Mouse (Mus musculus) ES-E14 (cell line): ENCODE results near the gene Pola1. TPM values are rescaled to one million over a fixed set of nuclear protein-coding genes. Genes with fewer than 3 reads are reported as not detected.

Source experiments
- DNase-seq: peaks from one replicate; pipeline ENCODE4 v3.0.0-alpha.2; 2013; ENCODE audit warnings: low read depth, low spot score
- H3K27ac ChIP-seq: 2 replicates; pipeline ENCODE4 v1.5.1; 2012; ENCODE audit warnings: low read depth, mild to moderate bottlenecking, low read length, moderate library complexity, mixed read lengths; ENCODE audit not compliant: poor library complexity, insufficient read depth, severe bottlenecking
- H3K36me3 ChIP-seq: 2 replicates; pipeline ENCODE4 v1.6.1; 2012; ENCODE audit warnings: mild to moderate bottlenecking, low read length, moderate library complexity, mixed read lengths; ENCODE audit not compliant: control insufficient read depth, poor library complexity, insufficient read depth, severe bottlenecking
- H3K4me1 ChIP-seq, 2 experiments: fragments of 150-350 bp in 1 of 2; sonication (generic) in 1 of 2; 2 replicates each; pipeline ENCODE4 v1.6.1; 2012; ENCODE audit warnings: low read length in 2 of 2, mild to moderate bottlenecking in 1 of 2, mixed read lengths in 1 of 2; ENCODE audit not compliant: control insufficient read depth in 2 of 2, insufficient read depth in 2 of 2, poor library complexity in 1 of 2
- H3K4me3 ChIP-seq, 2 experiments: fragments of 150-350 bp in 1 of 2; sonication (generic) in 1 of 2; 2 replicates each; pipeline ENCODE4 v1.5.1; 2012; ENCODE audit warnings: low read length in 2 of 2, low read depth in 1 of 2, mild to moderate bottlenecking in 1 of 2, mixed read lengths in 1 of 2; ENCODE audit not compliant: insufficient read depth in 1 of 2, poor library complexity in 1 of 2, severe bottlenecking in 1 of 2
- H3K9ac ChIP-seq: 2 replicates; pipeline ENCODE4 v1.6.1; 2012; ENCODE audit warnings: low read depth, mild to moderate bottlenecking, low read length, mixed read lengths; ENCODE audit not compliant: poor library complexity, insufficient read depth, severe bottlenecking
- H3K9me3 ChIP-seq: fragments of 150-350 bp; sonication (generic); 2 replicates; pipeline ENCODE4 v1.6.1; 2012; ENCODE audit warnings: low read depth, mild to moderate bottlenecking, low read length; ENCODE audit not compliant: control insufficient read depth, insufficient read depth
- CHD2 ChIP-seq: IDR thresholded peaks from 2 replicates; pipeline ENCODE4 v1.6.1; 2014; ENCODE audit warnings: mild to moderate bottlenecking, low read depth, low read length, inconsistent platforms
- HCFC1 ChIP-seq: IDR thresholded peaks from 2 replicates; pipeline ENCODE4 v1.6.1; 2012; ENCODE audit warnings: low read length, inconsistent platforms, borderline replicate concordance; ENCODE audit not compliant: insufficient read depth
- MAFK ChIP-seq: IDR thresholded peaks from 2 replicates; pipeline ENCODE4 v1.6.1; 2014; ENCODE audit warnings: mild to moderate bottlenecking, low read depth, low read length, inconsistent platforms; ENCODE audit not compliant: insufficient read depth
- ZC3H11A ChIP-seq: IDR thresholded peaks from 2 replicates; pipeline ENCODE4 v1.6.1; 2012; ENCODE audit warnings: low read depth, mild to moderate bottlenecking, inconsistent platforms, low read length, borderline replicate concordance
- ZNF384 ChIP-seq: IDR thresholded peaks from 2 replicates; pipeline ENCODE4 v1.6.1; 2012; ENCODE audit warnings: low read depth, low read length, inconsistent platforms
- in situ Hi-C, 2 experiments: fragments of 600-800 bp; cut with MboI; formaldehyde crosslinking; loops; one replicate each; pipeline ENCODE4 v1.15.1; 2025; ENCODE audit warnings: low sequenced_read_pairs in 2 of 2, inconsistent platforms in 1 of 2; ENCODE audit not compliant: unreplicated experiment in 2 of 2
- total RNA-seq: library from RNA; depleted of rRNA; stranded (reverse); fragments of 300-350 nt; gene quantifications from 2 replicates; pipeline ENCODE4 v1.2.3, GENCODE M21; 2012

Gene Pola1
- total RNA-seq, 1 experiment: 40.3 TPM

DNA sequence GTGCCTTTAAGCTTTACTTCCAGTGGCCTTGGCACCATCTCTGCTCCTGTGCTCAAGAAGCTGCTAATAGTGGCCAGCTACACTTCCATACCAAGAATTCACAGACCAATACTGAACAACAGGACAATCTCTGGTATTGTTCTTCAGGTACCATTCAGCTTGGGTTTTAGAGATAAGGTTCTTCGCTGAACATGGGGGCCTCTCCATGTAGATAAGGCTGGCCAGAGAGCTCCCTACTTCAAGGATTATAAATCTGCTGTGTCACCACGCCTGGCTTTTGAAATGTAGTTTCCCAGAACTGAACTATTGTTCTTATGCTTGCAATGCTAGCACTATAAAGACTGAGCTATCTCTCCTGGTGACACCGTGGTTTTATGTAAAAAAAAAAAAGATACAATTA lies 234.9 kb downstream of the Pola1 start:
- Histone ChIP-seq H3K27ac (no peak overlapping the region), H3K9ac (no peak overlapping the region), H3K4me1 (no peaks in the 10 kb centered on the region), H3K9me3 (no peaks in the 10 kb centered on the region), H3K4me3 (no peak overlapping the region), H3K36me3 (no peaks in the 10 kb centered on the region)
- in situ Hi-C loops: no loop called here
- DNase-seq: no peak
- no peak for TF ChIP-seq MAFK
- no peak for TF ChIP-seq ZNF384
- TF ChIP-seq HCFC1: no peak
- no peak for TF ChIP-seq ZC3H11A
- TF ChIP-seq CHD2: no peak

DNA sequence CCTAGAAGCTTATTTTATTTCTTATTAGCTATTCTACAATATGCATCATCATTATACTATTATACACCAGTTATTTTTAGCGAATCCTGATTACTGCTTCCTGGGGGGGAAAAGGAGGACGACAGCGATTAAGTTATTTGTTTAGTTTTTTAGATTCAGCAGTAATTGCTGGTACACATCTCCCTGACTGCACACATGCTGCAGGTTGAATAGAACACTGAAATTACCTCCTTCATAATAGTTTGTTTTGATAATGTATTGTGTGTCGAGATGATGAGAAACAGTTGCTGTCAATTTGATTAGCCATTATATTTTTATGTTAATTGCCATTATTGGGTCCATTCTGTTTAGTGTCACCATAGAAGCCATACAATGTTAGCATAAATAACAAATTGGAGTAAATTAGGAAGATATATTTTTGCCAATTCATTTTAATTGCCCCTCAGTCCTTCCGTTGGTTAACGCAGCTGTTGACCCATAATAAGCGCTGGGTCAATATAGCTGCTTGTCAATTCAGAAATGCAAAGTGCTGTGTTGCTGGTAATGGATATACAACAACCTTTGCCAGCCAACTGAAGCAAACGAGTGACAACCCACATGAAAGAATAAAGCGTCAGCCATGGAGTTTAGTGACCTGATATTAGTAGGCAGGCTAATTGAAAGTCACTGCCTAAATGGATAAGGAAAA lies 254.5 kb downstream of the Pola1 start:
- no peaks in the 10 kb centered on the region for H3K4me1 ChIP-seq
- in situ Hi-C loops: no loop called here
- DNase-seq: no peak

DNA sequence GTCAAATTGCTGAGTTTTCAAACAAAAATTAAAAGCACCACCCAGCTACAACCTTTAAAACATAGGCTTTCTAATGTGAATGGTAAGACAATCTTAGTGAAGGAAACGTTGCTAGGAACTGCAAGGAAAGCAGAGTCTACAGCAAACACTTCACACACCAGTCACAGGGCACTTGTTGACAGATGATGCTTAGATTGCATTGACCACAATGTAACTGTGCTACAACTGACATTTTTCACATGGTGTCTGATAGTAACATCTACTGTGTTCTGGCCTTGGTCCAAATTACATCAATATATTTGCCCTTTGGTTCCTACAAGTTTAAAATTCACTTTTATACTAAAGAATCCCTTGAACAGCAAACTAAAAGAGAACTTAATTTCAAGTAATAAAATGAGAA lies 258.5 kb downstream of the Pola1 start:
- no peak for DNase-seq
- H3K4me1 ChIP-seq: no peaks in the 10 kb centered on the region
- in situ Hi-C loops: no loop called here
- no peak for TF ChIP-seq HCFC1
- TF ChIP-seq CHD2: no peak
- TF ChIP-seq ZNF384: no peak
- TF ChIP-seq MAFK: no peak
- no peak for TF ChIP-seq ZC3H11A
- H3K9me3 ChIP-seq: no peaks in the 10 kb centered on the region
- no peak overlapping the region for H3K4me3 ChIP-seq
- H3K9ac ChIP-seq: no peak overlapping the region
- no peak overlapping the region for H3K27ac ChIP-seq
- no peaks in the 10 kb centered on the region for H3K36me3 ChIP-seq

More for the DNA sequence above, 254.5 kb downstream of the Pola1 start:
- H3K4me3 ChIP-seq: no peak overlapping the region
- no peak overlapping the region for H3K27ac ChIP-seq
- no peaks in the 10 kb centered on the region for H3K9me3 ChIP-seq
- no peak overlapping the region for H3K9ac ChIP-seq
- TF ChIP-seq HCFC1 (no peak), ZNF384 (no peak), CHD2 (no peak), ZC3H11A (no peak)
- H3K36me3 ChIP-seq: no peaks in the 10 kb centered on the region

DNA sequence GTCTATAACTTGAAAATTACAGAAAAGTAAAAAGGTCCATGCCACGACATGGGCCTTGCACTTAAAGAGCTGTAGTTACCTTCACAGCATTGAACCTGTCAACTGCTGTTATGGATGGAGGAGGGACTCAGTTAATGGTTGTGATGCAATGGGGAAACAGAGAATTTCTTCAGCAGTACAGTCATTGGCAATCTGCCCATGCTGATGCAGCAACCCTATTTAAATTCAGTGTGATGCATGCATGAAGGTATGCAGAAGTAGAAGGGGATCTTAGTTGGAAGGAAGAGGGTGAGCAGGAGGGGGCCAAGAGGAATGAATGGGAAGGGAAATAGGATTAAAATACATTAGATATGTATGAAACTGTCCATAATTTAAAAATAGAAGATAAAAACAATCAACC lies 262.2 kb downstream of the Pola1 start:
- H3K4me3 ChIP-seq: no peak overlapping the region
- TF ChIP-seq ZNF384 (no peak), CHD2 (no peak), MAFK (no peak), HCFC1 (no peak), ZC3H11A (no peak)
- no peaks in the 10 kb centered on the region for H3K36me3 ChIP-seq
- no peaks in the 10 kb centered on the region for H3K4me1 ChIP-seq
- in situ Hi-C loops: no loop called here
- DNase-seq: no peak
- no peak overlapping the region for H3K27ac ChIP-seq
- no peaks in the 10 kb centered on the region for H3K9me3 ChIP-seq
- no peak overlapping the region for H3K9ac ChIP-seq
